Mouse (Mus musculus) heart, postnatal 0 days (tissue): ENCODE results near the gene Rbfox1. TPM values are rescaled to one million over a fixed set of nuclear protein-coding genes. Genes with fewer than 3 reads are reported as not detected.

Source experiments
- ATAC-seq: fragments of 200-750 bp; cut with Nextera tagmentation; 2 replicates; pipeline ENCODE4 v1.8.0; 2017; ENCODE audit warnings: low read depth, moderate number of reproducible peaks, moderate library complexity; ENCODE audit not compliant: insufficient read depth
- DNase-seq: peaks from one replicate; pipeline ENCODE4 v3.0.0-alpha.2; 2016; ENCODE audit warnings: low spot score
- H3K27ac ChIP-seq: fragments of 300-500 bp; sonication (generic); 2 replicates; pipeline ENCODE4 v1.5.1; 2014; ENCODE audit warnings: low read depth, mild to moderate bottlenecking
- H3K27me3 ChIP-seq: fragments of 300-500 bp; sonication (generic); 2 replicates; pipeline ENCODE4 v1.6.1; 2014; ENCODE audit warnings: low read length, mixed read lengths; ENCODE audit not compliant: control insufficient read depth, insufficient read depth
- H3K36me3 ChIP-seq: fragments of 300-500 bp; sonication (generic); replicated peaks from 2 replicates; pipeline ENCODE4 v1.6.1; 2014; ENCODE audit warnings: low read length, mixed read lengths; ENCODE audit not compliant: control insufficient read depth, insufficient read depth
- H3K4me1 ChIP-seq: fragments of 300-500 bp; sonication (generic); 2 replicates; pipeline ENCODE4 v1.6.1; 2014; ENCODE audit warnings: antibody characterized with exemption; ENCODE audit not compliant: control insufficient read depth, insufficient read depth
- H3K4me2 ChIP-seq: fragments of 300-500 bp; sonication (generic); 2 replicates; pipeline ENCODE4 v1.6.1; 2014; ENCODE audit warnings: low read depth, mild to moderate bottlenecking, low read length, moderate library complexity
- H3K4me3 ChIP-seq: fragments of 300-500 bp; sonication (generic); 2 replicates; pipeline ENCODE4 v1.5.1; 2014; ENCODE audit warnings: low read depth, low read length
- H3K9ac ChIP-seq: fragments of 300-500 bp; sonication (generic); replicated peaks from 2 replicates; pipeline ENCODE4 v1.6.1; 2014; ENCODE audit warnings: low read depth, low read length, mixed read lengths
- H3K9me3 ChIP-seq: fragments of 300-500 bp; sonication (generic); replicated peaks from 2 replicates; pipeline ENCODE4 v1.6.1; 2016; ENCODE audit warnings: low read length; ENCODE audit not compliant: control insufficient read depth
- CTCF ChIP-seq: IDR thresholded peaks from 2 replicates; pipeline ENCODE4 v1.5.1; 2016; ENCODE audit warnings: antibody characterized with exemption, control low read depth, low read depth
- EP300 ChIP-seq: IDR thresholded peaks from 2 replicates; pipeline ENCODE4 v1.6.1; 2016; ENCODE audit warnings: antibody characterized with exemption, low read depth
- WGBS: fragments of 180-500 bp; shearing (Covaris S2); extraction: QIAGEN DNeasy Blood & Tissue Kit; methylation state at CpG from one replicate; pipeline ENCODE4 v1.1.7; 2014; 5-methylcytosine and 5-hydroxymethylcytosine counted together
- polyA plus RNA-seq: library from polyadenylated mRNA; unstranded; fragments of >200 nt; fragmentation: Nextera tagmentation; extraction: Ambion mirVana; gene quantifications from 2 replicates; pipeline ENCODE4 v1.2.1, GENCODE M21; 2015
- total RNA-seq: library from RNA; depleted of rRNA; stranded (reverse); fragments of >200 nt; gene quantifications from 2 replicates; pipeline ENCODE4 v1.2.3, GENCODE M21; 2014; ENCODE audit warnings: low replicate concordance

Rbfox1 gene
- total and polyA plus RNA-seq, 2 experiments from 2014 or later, result 6.0 to 15.3 TPM

DNA sequence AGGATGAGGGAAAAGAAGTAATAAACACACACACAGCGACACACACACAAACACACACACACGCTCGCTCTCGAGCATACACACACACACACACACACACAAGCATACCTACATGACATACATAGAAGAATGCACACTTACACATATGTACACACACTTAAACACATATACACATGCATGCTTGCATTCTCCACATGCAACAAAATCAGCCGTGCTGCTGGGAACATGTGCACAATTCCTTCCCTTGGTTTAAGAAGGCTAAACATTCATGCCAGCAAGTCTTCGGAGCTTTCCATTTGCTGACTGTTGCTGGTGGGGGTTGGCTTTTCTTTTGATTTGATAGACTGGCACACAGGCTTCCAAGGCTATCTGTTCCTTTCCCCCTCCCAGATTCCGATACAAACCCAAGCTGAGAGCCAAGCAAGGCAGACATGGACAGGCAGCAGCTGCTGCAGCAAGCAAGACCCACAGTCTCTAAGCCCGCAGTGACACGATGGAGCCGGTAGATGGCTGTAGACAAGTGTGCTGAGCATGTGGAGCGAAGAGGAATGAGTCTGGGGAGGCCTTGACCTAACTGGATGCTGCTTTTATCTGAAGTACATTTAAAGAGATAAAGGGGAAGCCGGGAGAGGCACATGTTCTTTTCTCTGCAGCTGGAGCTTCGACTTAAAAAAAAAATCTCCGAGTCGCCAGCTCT lies 954.3 kb downstream of the Rbfox1 start:
- WGBS, result 29% methylated on average over 15 of the region's 15 CpGs
- peak; percentile 62 for DNase-seq
- TF ChIP-seq EP300 (no peak), CTCF (peak; percentile 88)
- H3K4me1 ChIP-seq, result peaks cover 4% of the 10 kb centered on the region; the same call in 1 of the 2 replicates
- no peak overlapping the region for H3K4me3 ChIP-seq
- H3K36me3 ChIP-seq, result no peaks in the 10 kb centered on the region
- H3K27ac ChIP-seq, result no peak overlapping the region
- peak; percentile 64; the same call in 1 of the 2 replicates for ATAC-seq
- H3K4me2 ChIP-seq, result peak overlapping the region; percentile 25; the same call in 1 of the 2 replicates
- H3K9me3 ChIP-seq, result no peaks in the 10 kb centered on the region
- no peaks in the 10 kb centered on the region for H3K27me3 ChIP-seq
- no peak overlapping the region for H3K9ac ChIP-seq

DNA sequence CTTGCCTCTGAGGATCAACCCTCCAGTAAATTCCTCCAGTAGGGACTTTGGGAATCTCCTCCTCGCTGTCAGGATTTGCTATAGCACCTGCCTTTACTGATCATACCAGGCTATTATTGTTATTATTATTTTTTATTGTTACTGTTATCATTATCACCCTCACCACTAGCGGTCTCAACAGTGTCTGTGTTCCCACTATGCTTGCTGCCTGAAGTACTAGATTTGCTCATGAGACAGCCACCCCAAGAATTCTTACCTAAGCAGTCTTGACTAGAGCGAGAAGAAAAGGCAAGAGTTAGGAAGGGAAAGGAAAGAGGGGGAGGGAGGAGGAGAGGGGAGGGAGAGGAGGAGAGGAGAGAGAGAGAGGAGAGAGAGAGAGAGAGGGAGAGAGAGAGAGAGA lies 954.9 kb downstream of the Rbfox1 start:
- WGBS, result 24% methylated on average over 3 of the region's 3 CpGs
- no peak for ATAC-seq
- Histone ChIP-seq H3K9me3 (no peaks in the 10 kb centered on the region), H3K27ac (no peak overlapping the region), H3K9ac (no peak overlapping the region), H3K4me1 (peaks cover 4% of the 10 kb centered on the region; the same call in 1 of the 2 replicates), H3K4me3 (no peak overlapping the region), H3K4me2 (peak overlapping the region; percentile 25; the same call in 1 of the 2 replicates), H3K27me3 (no peaks in the 10 kb centered on the region), H3K36me3 (no peaks in the 10 kb centered on the region)
- DNase-seq, result no peak
- TF ChIP-seq CTCF (no peak), EP300 (no peak)

DNA sequence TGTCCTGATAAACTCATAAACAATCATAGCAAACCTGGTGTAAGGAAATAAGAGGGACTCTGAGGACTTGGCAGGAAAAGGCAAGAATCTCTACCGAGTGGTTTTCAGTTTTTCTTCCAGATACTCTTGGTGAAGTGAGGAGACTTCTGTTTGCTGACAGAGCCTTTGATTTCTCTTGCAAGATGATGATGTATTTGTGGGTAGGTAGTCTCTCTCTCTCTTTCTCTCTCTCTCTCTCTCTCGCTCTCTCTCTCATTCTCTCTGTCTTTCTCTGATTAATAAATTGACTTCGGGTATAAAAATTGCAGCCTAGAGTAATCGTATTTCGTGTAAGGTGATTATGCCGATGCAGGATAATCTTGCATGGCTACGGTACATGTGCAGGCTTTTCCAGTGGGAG lies 955.3 kb downstream of the Rbfox1 start:
- ATAC-seq, result no peak
- H3K9ac ChIP-seq, result no peak overlapping the region
- H3K36me3 ChIP-seq, result no peaks in the 10 kb centered on the region
- 71% methylated on average over 7 of the region's 7 CpGs for WGBS
- no peak overlapping the region for H3K27ac ChIP-seq
- no peaks in the 10 kb centered on the region for H3K9me3 ChIP-seq
- peaks cover 4% of the 10 kb centered on the region; the same call in 1 of the 2 replicates for H3K4me1 ChIP-seq
- H3K4me2 ChIP-seq, result no peak overlapping the region
- no peak overlapping the region for H3K4me3 ChIP-seq
- H3K27me3 ChIP-seq, result no peaks in the 10 kb centered on the region
- TF ChIP-seq CTCF, result no peak
- TF ChIP-seq EP300, result no peak
- no peak for DNase-seq

DNA sequence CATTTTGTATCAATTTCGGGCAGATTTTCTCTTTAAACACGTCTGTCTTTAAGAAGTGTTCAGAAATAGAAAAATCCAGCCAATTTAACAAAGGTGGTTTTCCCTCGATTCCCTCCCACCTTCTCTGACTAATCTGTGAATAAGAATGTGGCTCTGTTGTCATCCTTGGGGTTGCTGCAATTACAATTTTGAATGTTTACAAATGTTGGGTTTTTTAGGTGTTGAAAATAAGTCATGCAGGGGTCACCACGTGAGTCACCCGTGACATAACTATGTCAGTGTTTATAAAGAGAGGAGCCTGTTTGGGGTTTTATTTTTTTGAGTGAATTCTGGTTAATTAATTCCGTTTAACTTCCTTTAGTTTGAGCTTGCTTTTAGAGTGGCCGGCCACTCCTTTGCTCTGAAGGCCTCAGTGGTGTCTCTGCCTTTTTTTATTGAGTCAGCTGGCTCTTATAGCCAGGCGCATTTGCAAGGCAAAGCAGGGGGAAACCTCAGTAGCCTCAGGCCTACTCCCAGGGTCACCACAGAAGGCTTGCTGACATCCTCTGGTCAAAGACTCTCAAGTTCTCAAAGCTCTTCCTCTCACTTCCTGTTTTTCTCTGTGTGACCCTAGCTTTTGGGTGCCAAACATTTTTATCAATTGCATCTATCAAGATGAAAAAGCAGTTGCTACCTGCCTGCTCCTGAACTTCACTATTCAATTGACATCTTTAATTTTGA lies 957.1 kb downstream of the Rbfox1 start:
- TF ChIP-seq EP300, result no peak
- no peak for TF ChIP-seq CTCF
- Histone ChIP-seq H3K27ac (no peak overlapping the region), H3K4me2 (no peak overlapping the region), H3K9me3 (no peaks in the 10 kb centered on the region), H3K27me3 (no peaks in the 10 kb centered on the region), H3K36me3 (no peaks in the 10 kb centered on the region), H3K9ac (no peak overlapping the region), H3K4me3 (no peak overlapping the region), H3K4me1 (peaks cover 4% of the 10 kb centered on the region; the same call in 1 of the 2 replicates)
- ATAC-seq (no peak), DNase-seq (no peak)
- WGBS, result 65% methylated on average over 8 of the region's 8 CpGs

DNA sequence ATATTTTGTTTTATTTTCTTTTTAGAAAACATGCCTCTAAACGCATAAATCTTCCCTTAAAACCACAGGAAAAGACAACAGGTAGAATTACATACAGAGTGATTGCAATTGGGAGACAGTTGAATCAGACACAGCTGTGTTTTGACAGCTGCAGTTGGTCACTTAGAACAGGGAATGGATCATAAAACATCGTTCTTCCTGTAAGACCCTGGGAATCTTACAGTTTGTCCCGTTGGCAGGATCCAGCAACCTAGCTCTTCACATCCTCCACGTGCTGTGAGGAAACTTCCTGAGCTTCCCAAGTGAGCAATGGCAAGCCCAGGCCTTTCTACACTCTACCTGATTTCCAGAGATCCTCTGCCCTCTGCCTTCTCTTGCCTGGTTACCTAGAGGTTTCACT lies 959.5 kb downstream of the Rbfox1 start:
- ATAC-seq, result no peak
- Histone ChIP-seq H3K4me1 (peaks cover 4% of the 10 kb centered on the region; the same call in 1 of the 2 replicates), H3K4me3 (no peak overlapping the region), H3K9ac (no peak overlapping the region), H3K27me3 (no peaks in the 10 kb centered on the region), H3K4me2 (no peak overlapping the region), H3K36me3 (no peaks in the 10 kb centered on the region), H3K27ac (no peak overlapping the region), H3K9me3 (no peaks in the 10 kb centered on the region)
- no peak for DNase-seq
- 45% methylated on average over 4 of the region's 4 CpGs for WGBS
- TF ChIP-seq CTCF, result no peak
- TF ChIP-seq EP300, result no peak
